Mouse (Mus musculus) thymus, adult 2 months (tissue): ENCODE data around the gene Ptges3.

Experiments
- CTCF ChIP-seq: fragments of 200-500 bp; IDR thresholded peaks from 2 replicates; pipeline ENCODE4 v1.5.1; 2012; ENCODE audit warnings: mild to moderate bottlenecking, control low read depth, low read length, moderate library complexity, borderline replicate concordance; ENCODE audit not compliant: control insufficient read depth, poor library complexity, insufficient read depth; ENCODE audit errors: extremely low read depth
- POLR2A ChIP-seq: fragments of 200-500 bp; IDR thresholded peaks from 2 replicates; pipeline ENCODE4 v1.6.1; 2012; ENCODE audit warnings: mild to moderate bottlenecking, low read length, control low read depth, moderate library complexity; ENCODE audit not compliant: control insufficient read depth, poor library complexity, insufficient read depth; ENCODE audit errors: extremely low read depth

DNA sequence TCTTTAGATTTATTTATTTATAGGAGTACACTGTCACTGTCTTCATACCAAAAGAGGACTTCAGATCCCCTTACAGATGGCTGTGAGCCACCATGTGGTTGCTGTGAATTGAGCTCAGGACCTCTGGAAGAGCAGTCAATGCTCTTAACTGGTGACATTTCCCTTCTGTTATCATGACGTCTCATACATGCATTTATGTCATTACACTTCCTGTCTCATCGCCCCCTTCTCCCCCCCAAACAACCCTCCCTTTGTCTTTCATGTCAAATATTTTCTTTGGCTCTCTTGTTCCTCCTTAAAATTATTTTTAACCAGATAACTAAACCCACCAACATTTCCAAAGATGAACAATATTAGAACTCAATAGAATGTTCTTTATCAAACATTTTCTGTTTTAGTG is 27.9 kb upstream of the Ptges3 start:
- TF ChIP-seq POLR2A (no peak), CTCF (no peak)
